Mouse (Mus musculus) hindbrain, embryonic 16.5 days (tissue): ENCODE results near the gene Prkag2. TPM values are rescaled to one million over a fixed set of nuclear protein-coding genes. Genes with fewer than 3 reads are reported as not detected.
A peak's percentile ranks its signal among the peaks of the same experiment; 100 is the strongest.

Experiments
- ATAC-seq: fragments of 200-750 bp; cut with Nextera tagmentation; 2 replicates; pipeline ENCODE4 v1.8.0; 2017; ENCODE audit warnings: moderate TSS enrichment, moderate library complexity
- H3K27ac ChIP-seq: fragments of 300-500 bp; sonication (generic); 2 replicates; pipeline ENCODE4 v1.5.1; 2014; ENCODE audit warnings: low read depth, mild to moderate bottlenecking, control low read depth, low read length, moderate library complexity
- H3K27me3 ChIP-seq: fragments of 300-500 bp; sonication (generic); replicated peaks from 2 replicates; pipeline ENCODE4 v1.6.1; 2014; ENCODE audit warnings: low read length; ENCODE audit not compliant: control insufficient read depth, insufficient read depth
- H3K36me3 ChIP-seq: fragments of 300-500 bp; sonication (generic); 2 replicates; pipeline ENCODE4 v1.6.1; 2014; ENCODE audit warnings: mild to moderate bottlenecking, low read length, moderate library complexity, mixed read lengths; ENCODE audit not compliant: control insufficient read depth, insufficient read depth
- H3K4me1 ChIP-seq: fragments of 300-500 bp; sonication (generic); 2 replicates; pipeline ENCODE4 v1.6.1; 2014; ENCODE audit warnings: low read depth, low read length; ENCODE audit not compliant: control insufficient read depth, insufficient read depth
- H3K4me2 ChIP-seq: fragments of 300-500 bp; sonication (generic); 2 replicates; pipeline ENCODE4 v1.6.1; 2014; ENCODE audit warnings: mild to moderate bottlenecking, low read length, control low read depth, moderate library complexity
- H3K4me3 ChIP-seq: fragments of 300-500 bp; sonication (generic); 2 replicates; pipeline ENCODE4 v1.5.1; 2014; ENCODE audit warnings: mild to moderate bottlenecking, low read length, control low read depth, moderate library complexity
- H3K9ac ChIP-seq: fragments of 300-500 bp; sonication (generic); 2 replicates; pipeline ENCODE4 v1.6.1; 2014; ENCODE audit warnings: low read depth, mild to moderate bottlenecking, control low read depth, low read length, moderate library complexity
- H3K9me3 ChIP-seq: fragments of 300-500 bp; sonication (generic); 2 replicates; pipeline ENCODE4 v1.6.1; 2014; ENCODE audit warnings: mild to moderate bottlenecking, low read length, moderate library complexity; ENCODE audit not compliant: control insufficient read depth
- WGBS: fragments of 180-500 bp; shearing (Covaris S2); extraction: QIAGEN DNeasy Blood & Tissue Kit; methylation state at CpG from one replicate; pipeline ENCODE4 v1.1.7; 2014; 5-methylcytosine and 5-hydroxymethylcytosine counted together
- polyA plus RNA-seq: library from polyadenylated mRNA; unstranded; fragments of >200 nt; fragmentation: Nextera tagmentation; extraction: Ambion mirVana; gene quantifications from 2 replicates; pipeline ENCODE4 v1.2.1, GENCODE M21; 2015

The Prkag2 gene
- polyA plus RNA-seq, 1 experiment from 2014 or later: 111 TPM

- Histone ChIP-seq H3K36me3 (no peaks in the 10 kb centered on the region), H3K4me3 (peak overlapping the region; percentile 97), H3K9ac (peak overlapping the region; percentile 92), H3K4me2 (peak overlapping the region; percentile 94), H3K27ac (peak overlapping the region; percentile 97), H3K4me1 (peaks cover 30% of the 10 kb centered on the region), H3K9me3 (no peaks in the 10 kb centered on the region), H3K27me3 (no peaks in the 10 kb centered on the region)
- ATAC-seq: no peak
- 16% methylated on average over 11 of the region's 11 CpGs for WGBS
Measured at GRCm38 (mm10) chr5:24840975-24841431, 259.4 kb downstream of the Prkag2 start.

DNA sequence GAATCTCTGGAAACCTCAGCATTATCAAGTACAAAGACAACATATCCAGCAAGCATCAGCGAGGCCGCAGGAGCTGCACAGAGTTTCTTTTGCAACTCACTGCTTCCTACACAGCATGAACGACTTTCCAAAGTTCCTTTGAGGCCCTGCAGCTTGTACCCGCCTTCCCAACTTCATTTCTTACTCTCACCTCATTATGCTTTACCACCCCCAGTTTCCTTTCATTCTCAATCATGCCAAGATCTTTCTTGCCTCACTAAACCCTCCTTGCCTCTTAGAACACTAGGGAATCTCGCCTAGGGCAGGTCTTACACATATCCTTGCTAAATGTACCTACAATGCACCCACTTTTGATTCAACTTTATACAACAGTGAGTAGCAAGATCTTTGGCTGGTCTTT lies 266.0 kb downstream of the Prkag2 start:
- H3K4me3 ChIP-seq: no peak overlapping the region
- no peak for ATAC-seq
- 69% methylated on average over 5 of the region's 5 CpGs for WGBS
- H3K36me3 ChIP-seq: no peaks in the 10 kb centered on the region
- H3K4me1 ChIP-seq: peaks cover 6% of the 10 kb centered on the region
- no peak overlapping the region for H3K4me2 ChIP-seq
- H3K27me3 ChIP-seq: no peaks in the 10 kb centered on the region
- no peaks in the 10 kb centered on the region for H3K9me3 ChIP-seq
- H3K27ac ChIP-seq: no peak overlapping the region
- no peak overlapping the region for H3K9ac ChIP-seq

DNA sequence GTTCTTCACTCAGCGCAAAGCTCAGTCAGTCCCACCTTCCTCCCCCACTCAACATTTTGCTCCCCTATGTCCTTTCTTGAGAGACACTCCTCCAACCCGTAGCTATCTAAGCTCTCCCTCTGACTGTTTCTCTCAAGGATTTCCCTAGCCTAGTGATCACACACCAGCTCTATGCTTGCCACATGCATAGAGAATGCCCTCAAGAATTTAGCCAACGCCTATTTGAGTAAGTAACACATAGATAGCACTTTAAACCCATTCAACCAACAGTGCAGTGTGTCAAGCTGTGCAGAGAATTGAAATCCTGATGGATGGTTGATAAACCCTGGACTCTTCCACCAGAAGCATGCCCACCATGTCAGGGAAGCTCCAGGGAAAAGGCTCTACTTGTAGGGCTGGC lies 268.5 kb downstream of the Prkag2 start:
- no peak for ATAC-seq
- H3K4me3 ChIP-seq: no peak overlapping the region
- no peaks in the 10 kb centered on the region for H3K4me1 ChIP-seq
- H3K27ac ChIP-seq: no peak overlapping the region
- no peak overlapping the region for H3K4me2 ChIP-seq
- H3K27me3 ChIP-seq: no peaks in the 10 kb centered on the region
- 86% methylated on average over 3 of the region's 3 CpGs for WGBS
- H3K9me3 ChIP-seq: no peaks in the 10 kb centered on the region
- no peak overlapping the region for H3K9ac ChIP-seq
- no peaks in the 10 kb centered on the region for H3K36me3 ChIP-seq

- Histone ChIP-seq H3K9ac (no peak overlapping the region), H3K27me3 (no peaks in the 10 kb centered on the region), H3K36me3 (no peaks in the 10 kb centered on the region), H3K27ac (no peak overlapping the region), H3K4me3 (no peak overlapping the region), H3K4me1 (peaks cover 5% of the 10 kb centered on the region; the same call in 1 of the 2 replicates), H3K4me2 (no peak overlapping the region), H3K9me3 (no peaks in the 10 kb centered on the region)
- no peak for ATAC-seq
- WGBS: 94% methylated on average over 3 of the region's 3 CpGs
Measured at GRCm38 (mm10) chr5:24828446-24828845, 272.0 kb downstream of the Prkag2 start.

DNA sequence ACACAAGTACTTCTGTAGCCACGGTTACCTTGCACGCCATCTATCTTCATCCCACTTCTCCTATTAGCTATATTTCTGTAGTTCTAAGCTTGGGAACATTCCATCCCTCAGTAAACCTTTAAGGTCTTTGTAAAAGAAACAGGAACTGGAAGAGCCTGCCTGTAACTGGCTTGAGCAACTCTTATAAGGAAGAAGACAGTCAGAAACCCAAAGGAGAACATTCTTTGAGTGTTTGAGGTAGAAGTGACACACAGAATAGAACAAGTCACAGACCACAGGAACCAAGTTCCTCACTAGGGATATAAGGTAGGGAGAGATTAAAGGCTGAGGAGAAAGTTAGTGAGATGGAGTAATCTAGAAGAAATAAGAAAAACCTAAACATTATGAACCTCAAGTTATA lies 273.3 kb downstream of the Prkag2 start:
- Histone ChIP-seq H3K27me3 (no peaks in the 10 kb centered on the region), H3K9me3 (no peaks in the 10 kb centered on the region), H3K4me3 (no peak overlapping the region), H3K9ac (no peak overlapping the region), H3K36me3 (no peaks in the 10 kb centered on the region), H3K4me1 (peaks cover 5% of the 10 kb centered on the region; the same call in 1 of the 2 replicates), H3K4me2 (no peak overlapping the region), H3K27ac (no peak overlapping the region)
- 86% methylated on average over 2 of the region's 2 CpGs for WGBS
- ATAC-seq: no peak

- Histone ChIP-seq H3K27ac (no peak overlapping the region), H3K4me3 (no peak overlapping the region), H3K9ac (no peak overlapping the region), H3K36me3 (no peaks in the 10 kb centered on the region), H3K4me2 (no peak overlapping the region), H3K4me1 (peaks cover 5% of the 10 kb centered on the region), H3K27me3 (no peaks in the 10 kb centered on the region), H3K9me3 (no peaks in the 10 kb centered on the region)
- no peak for ATAC-seq
- 90% methylated on average over 9 of the region's 9 CpGs for WGBS
Measured at GRCm38 (mm10) chr5:24826056-24826770, 274.2 kb downstream of the Prkag2 start.

GRCm38 (mm10) chr5:24825365-24826055 lies 274.9 kb downstream of the Prkag2 start:
- H3K4me2 ChIP-seq: no peak overlapping the region
- H3K36me3 ChIP-seq: no peaks in the 10 kb centered on the region
- no peaks in the 10 kb centered on the region for H3K27me3 ChIP-seq
- 84% methylated on average over 4 of the region's 4 CpGs for WGBS
- H3K4me1 ChIP-seq: peaks cover 5% of the 10 kb centered on the region
- H3K9me3 ChIP-seq: no peaks in the 10 kb centered on the region
- no peak overlapping the region for H3K9ac ChIP-seq
- H3K27ac ChIP-seq: no peak overlapping the region
- ATAC-seq: no peak
- no peak overlapping the region for H3K4me3 ChIP-seq

- no peak overlapping the region for H3K9ac ChIP-seq
- no peaks in the 10 kb centered on the region for H3K36me3 ChIP-seq
- H3K4me1 ChIP-seq: peaks cover 5% of the 10 kb centered on the region
- WGBS: 66% methylated on average over 6 of the region's 6 CpGs
- no peaks in the 10 kb centered on the region for H3K9me3 ChIP-seq
- no peak overlapping the region for H3K27ac ChIP-seq
- H3K4me2 ChIP-seq: no peak overlapping the region
- ATAC-seq: no peak
- H3K4me3 ChIP-seq: no peak overlapping the region
- no peaks in the 10 kb centered on the region for H3K27me3 ChIP-seq
Measured at GRCm38 (mm10) chr5:24823864-24824405, 276.5 kb downstream of the Prkag2 start.

- WGBS: 76% methylated on average over 3 of the region's 3 CpGs
- H3K36me3 ChIP-seq: no peaks in the 10 kb centered on the region
- H3K27me3 ChIP-seq: no peaks in the 10 kb centered on the region
- H3K4me3 ChIP-seq: no peak overlapping the region
- no peak overlapping the region for H3K27ac ChIP-seq
- H3K4me1 ChIP-seq: peaks cover 5% of the 10 kb centered on the region
- H3K4me2 ChIP-seq: no peak overlapping the region
- no peaks in the 10 kb centered on the region for H3K9me3 ChIP-seq
- no peak for ATAC-seq
- H3K9ac ChIP-seq: no peak overlapping the region
Measured at GRCm38 (mm10) chr5:24822781-24823180, 277.7 kb downstream of the Prkag2 start.
